Mouse (Mus musculus) forebrain, embryonic 15.5 days (tissue): ENCODE measurements around the gene Catsperg1. TPM values are rescaled to one million over a fixed set of nuclear protein-coding genes. Genes with fewer than 3 reads are reported as not detected.

Source experiments
- ATAC-seq: fragments of 200-750 bp; cut with Nextera tagmentation; replicated peaks from 2 replicates; pipeline ENCODE4 v1.8.0; 2017; ENCODE audit warnings: mild to moderate bottlenecking, moderate TSS enrichment, moderate library complexity
- H3K27ac ChIP-seq: fragments of 300-500 bp; sonication (generic); replicated peaks from 2 replicates; pipeline ENCODE4 v1.5.1; 2015; ENCODE audit warnings: mild to moderate bottlenecking, inconsistent platforms
- H3K27me3 ChIP-seq: fragments of 300-500 bp; sonication (generic); 2 replicates; pipeline ENCODE4 v1.6.1; 2015; ENCODE audit warnings: inconsistent platforms
- H3K36me3 ChIP-seq: fragments of 300-500 bp; sonication (generic); 2 replicates; pipeline ENCODE4 v1.6.1; 2015; ENCODE audit warnings: mild to moderate bottlenecking, inconsistent platforms
- H3K4me1 ChIP-seq: fragments of 300-500 bp; sonication (generic); 2 replicates; pipeline ENCODE4 v1.6.1; 2015; ENCODE audit warnings: inconsistent platforms
- H3K4me2 ChIP-seq: fragments of 300-500 bp; sonication (generic); replicated peaks from 2 replicates; pipeline ENCODE4 v1.6.1; 2015; ENCODE audit warnings: mild to moderate bottlenecking, inconsistent platforms
- H3K4me3 ChIP-seq: fragments of 300-500 bp; sonication (generic); 2 replicates; pipeline ENCODE4 v1.5.1; 2015; ENCODE audit warnings: mild to moderate bottlenecking, inconsistent platforms
- H3K9ac ChIP-seq: fragments of 300-500 bp; sonication (generic); replicated peaks from 2 replicates; pipeline ENCODE4 v1.6.1; 2015; ENCODE audit warnings: mild to moderate bottlenecking, inconsistent platforms
- H3K9me3 ChIP-seq: fragments of 300-500 bp; sonication (generic); 2 replicates; pipeline ENCODE4 v1.6.1; 2016; ENCODE audit warnings: inconsistent platforms
- WGBS: fragments of 180-500 bp; shearing (Covaris S2); methylation state at CpG from one replicate; pipeline ENCODE4 v1.1.7; 2015; ENCODE audit warnings: mixed read lengths; 5-methylcytosine and 5-hydroxymethylcytosine counted together
- polyA plus RNA-seq: library from polyadenylated mRNA; unstranded; fragments of >200 nt; fragmentation: Nextera tagmentation; extraction: Ambion mirVana; gene quantifications from 2 replicates; pipeline ENCODE4 v1.2.1, GENCODE M21; 2015

The Catsperg1 gene
- polyA plus RNA-seq, 1 experiment from 2014 or later = 2.1 TPM

- peaks cover 8% of the 10 kb centered on the region for H3K36me3 ChIP-seq
- H3K4me3 ChIP-seq = peak overlapping the region; percentile 56
- peak; percentile 57 for ATAC-seq
- H3K9ac ChIP-seq = peak overlapping the region; percentile 66; the same call in 1 of the 2 replicates
- peak overlapping the region; percentile 44 for H3K4me2 ChIP-seq
- H3K4me1 ChIP-seq = peaks cover 19% of the 10 kb centered on the region
- WGBS = 38% methylated on average over 5 of the region's 5 CpGs
- H3K9me3 ChIP-seq = no peaks in the 10 kb centered on the region
- no peaks in the 10 kb centered on the region for H3K27me3 ChIP-seq
- H3K27ac ChIP-seq = peak overlapping the region; percentile 57
Observed at GRCm38 (mm10) chr7:29180854-29181236, 33.0 kb downstream of the Catsperg1 start.

GRCm38 (mm10) chr7:29180077-29180853 lies 33.6 kb downstream of the Catsperg1 start, which contains the start of gene Psmd8:
Psmd8 (minus strand) TSS chr7:29180701.
- Histone ChIP-seq H3K4me3 (peak within 1 kb of the TSS; percentile 56), H3K4me1 (peaks cover 19% of the 10 kb centered on the region), H3K4me2 (peak within 1 kb of the TSS; percentile 68), H3K27ac (peak within 1 kb of the TSS; percentile 57), H3K36me3 (peaks cover 14% of the 10 kb centered on the region), H3K27me3 (no peaks in the 10 kb centered on the region), H3K9me3 (no peaks in the 10 kb centered on the region), H3K9ac (peak within 1 kb of the TSS; percentile 66)
- WGBS = under 1% methylated on average over 62 of the region's 62 CpGs
- peak; percentile 95 for ATAC-seq

GRCm38 (mm10) chr7:29179323-29179722 lies 34.5 kb downstream of the Catsperg1 start:
- no peak for ATAC-seq

GRCm38 (mm10) chr7:29178106-29178505 lies 35.7 kb downstream of the Catsperg1 start:
- Histone ChIP-seq H3K36me3 (peaks cover 35% of the 10 kb centered on the region), H3K4me1 (peaks cover 19% of the 10 kb centered on the region), H3K4me3 (no peak overlapping the region), H3K9ac (no peak overlapping the region), H3K9me3 (no peaks in the 10 kb centered on the region), H3K27me3 (peaks cover 12% of the 10 kb centered on the region), H3K4me2 (no peak overlapping the region), H3K27ac (no peak overlapping the region)
- ATAC-seq = no peak
- WGBS = 82% methylated on average over 4 of the region's 4 CpGs

More at GRCm38 (mm10) chr7:29179323-29179722, 34.5 kb downstream of the Catsperg1 start:
- no peaks in the 10 kb centered on the region for H3K9me3 ChIP-seq
- H3K27ac ChIP-seq = no peak overlapping the region
- H3K9ac ChIP-seq = peak overlapping the region; percentile 66
- H3K4me1 ChIP-seq = peaks cover 19% of the 10 kb centered on the region
- H3K27me3 ChIP-seq = peaks cover under 1% of the 10 kb centered on the region; the same call in 1 of the 2 replicates
- 50% methylated on average over 7 of the region's 7 CpGs for WGBS
- peak overlapping the region; percentile 68 for H3K4me2 ChIP-seq
- H3K36me3 ChIP-seq = peaks cover 23% of the 10 kb centered on the region
- H3K4me3 ChIP-seq = peak overlapping the region; percentile 56

- WGBS = 33% methylated on average over 32 of the region's 32 CpGs
- Histone ChIP-seq H3K36me3 (peaks cover 39% of the 10 kb centered on the region), H3K4me2 (no peak overlapping the region), H3K9ac (no peak overlapping the region), H3K27me3 (peaks cover 37% of the 10 kb centered on the region), H3K4me3 (no peak overlapping the region), H3K4me1 (peaks cover 40% of the 10 kb centered on the region), H3K9me3 (no peaks in the 10 kb centered on the region), H3K27ac (no peak overlapping the region)
- ATAC-seq = no peak
Observed at GRCm38 (mm10) chr7:29172390-29173016, 41.3 kb downstream of the Catsperg1 start.

- Histone ChIP-seq H3K4me3 (peak overlapping the region; percentile 83), H3K9ac (no peak overlapping the region; the same call in 1 of the 2 replicates), H3K4me2 (peak overlapping the region; percentile 82), H3K27me3 (peaks cover 37% of the 10 kb centered on the region), H3K27ac (no peak overlapping the region), H3K9me3 (no peaks in the 10 kb centered on the region), H3K36me3 (peaks cover 39% of the 10 kb centered on the region), H3K4me1 (peaks cover 40% of the 10 kb centered on the region)
- ATAC-seq = no peak
- 6% methylated on average over 34 of the region's 34 CpGs for WGBS
Observed at GRCm38 (mm10) chr7:29171562-29172097, 42.2 kb downstream of the Catsperg1 start.

GRCm38 (mm10) chr7:29170755-29171561 lies 42.9 kb downstream of the Catsperg1 start:
- no peak for ATAC-seq
- WGBS = 1% methylated on average over 43 of the region's 43 CpGs
- peaks cover 32% of the 10 kb centered on the region for H3K36me3 ChIP-seq
- H3K4me3 ChIP-seq = peak overlapping the region; percentile 83
- H3K4me1 ChIP-seq = peaks cover 40% of the 10 kb centered on the region
- H3K4me2 ChIP-seq = peak overlapping the region; percentile 82
- no peaks in the 10 kb centered on the region for H3K9me3 ChIP-seq
- H3K27me3 ChIP-seq = peaks cover 37% of the 10 kb centered on the region
- no peak overlapping the region; the same call in 1 of the 2 replicates for H3K9ac ChIP-seq
- H3K27ac ChIP-seq = no peak overlapping the region

- under 1% methylated on average over 30 of the region's 30 CpGs for WGBS
- peak; percentile 47 for ATAC-seq
- peaks cover 40% of the 10 kb centered on the region for H3K4me1 ChIP-seq
Observed at GRCm38 (mm10) chr7:29170066-29170754, 43.6 kb downstream of the Catsperg1 start, which contains the start of the genes Ggn and Spred3. Ggn (plus strand) TSS chr7:29170210. Spred3 (minus strand) TSS chr7:29170411.

GRCm38 (mm10) chr7:29169231-29170065 lies 44.4 kb downstream of the Catsperg1 start:
- Histone ChIP-seq H3K27me3 (peaks cover 37% of the 10 kb centered on the region), H3K27ac (peak overlapping the region; percentile 86), H3K4me2 (peak overlapping the region; percentile 82), H3K4me1 (peaks cover 40% of the 10 kb centered on the region), H3K9ac (peak overlapping the region; percentile 67), H3K4me3 (peak overlapping the region; percentile 83), H3K36me3 (peaks cover 17% of the 10 kb centered on the region), H3K9me3 (no peaks in the 10 kb centered on the region)
- ATAC-seq = peak; percentile 85
- under 1% methylated on average over 34 of the region's 39 CpGs for WGBS

More at GRCm38 (mm10) chr7:29170066-29170754, 43.6 kb downstream of the Catsperg1 start, which contains the start of the genes Ggn and Spred3:
- peak within 1 kb of the TSS; percentile 82 for H3K4me2 ChIP-seq
- H3K9me3 ChIP-seq = no peaks in the 10 kb centered on the region
- H3K9ac ChIP-seq = peak within 1 kb of the TSS; percentile 67
- peak within 1 kb of the TSS; percentile 86 for H3K27ac ChIP-seq
- peaks cover 37% of the 10 kb centered on the region for H3K27me3 ChIP-seq
- H3K36me3 ChIP-seq = peaks cover 25% of the 10 kb centered on the region
- H3K4me3 ChIP-seq = peak within 1 kb of the TSS; percentile 83

- Histone ChIP-seq H3K27me3 (peaks cover 32% of the 10 kb centered on the region), H3K4me2 (peak overlapping the region; percentile 82), H3K27ac (peak overlapping the region; percentile 86), H3K36me3 (peaks cover 11% of the 10 kb centered on the region), H3K9me3 (no peaks in the 10 kb centered on the region), H3K4me3 (peak overlapping the region; percentile 83), H3K4me1 (peaks cover 40% of the 10 kb centered on the region), H3K9ac (peak overlapping the region; percentile 67)
- ATAC-seq = peak; percentile 42
- WGBS = under 1% methylated on average over 14 of the region's 14 CpGs
Observed at GRCm38 (mm10) chr7:29168791-29169230, 45.0 kb downstream of the Catsperg1 start.
